Mouse (Mus musculus): ENCODE data around the gene Snd1.

DNA sequence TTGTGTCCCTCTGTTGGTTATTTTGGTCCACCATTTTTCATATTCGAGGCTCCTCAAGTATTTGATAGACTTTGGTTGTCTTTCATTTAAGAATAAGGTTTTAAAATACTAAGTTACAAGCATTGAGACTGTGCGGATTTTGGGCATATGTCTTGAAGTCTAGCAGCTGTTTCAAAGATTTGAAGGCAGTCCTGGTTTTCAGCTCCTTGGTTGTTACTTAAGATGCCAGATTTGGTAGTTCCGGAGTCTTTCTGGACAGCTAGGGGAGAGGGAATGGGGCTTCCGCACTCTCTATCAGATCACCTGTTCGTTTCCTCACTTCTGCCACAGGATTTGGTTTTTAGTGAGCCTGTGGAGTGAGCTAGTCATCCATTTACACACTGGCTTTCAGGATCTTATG, 61.5 kb downstream of the Snd1 start:
- TF ChIP-seq CTCF (IDR thresholded peaks at IDR 0.05), result no peak
- no peak for TF ChIP-seq EP300 (IDR thresholded peaks at IDR 0.05)

Measured in lung, postnatal 0 days (tissue).